Mouse (Mus musculus) olfactory bulb, adult 2 months (tissue): ENCODE measurements around the gene Wnk2. TPM values are rescaled to one million over a fixed set of nuclear protein-coding genes. Genes with fewer than 3 reads are reported as not detected.

Experiments
- H3K27ac ChIP-seq: fragments of 200-500 bp; 2 replicates; pipeline ENCODE4 v1.5.1; 2012; ENCODE audit warnings: low read depth, low read length; ENCODE audit not compliant: insufficient read depth
- H3K4me1 ChIP-seq: fragments of 200-500 bp; 2 replicates; pipeline ENCODE4 v1.6.1; 2012; ENCODE audit warnings: low read length; ENCODE audit not compliant: control insufficient read depth, insufficient read depth
- H3K4me3 ChIP-seq: fragments of 200-500 bp; 2 replicates; pipeline ENCODE4 v1.5.1; 2012; ENCODE audit warnings: mild to moderate bottlenecking, low read depth, low read length, moderate library complexity; ENCODE audit not compliant: insufficient read depth
- CTCF ChIP-seq: fragments of 200-500 bp; IDR thresholded peaks from 2 replicates; pipeline ENCODE4 v1.5.1; 2012; ENCODE audit warnings: low read depth, mild to moderate bottlenecking, low read length, moderate library complexity; ENCODE audit not compliant: insufficient read depth
- POLR2A ChIP-seq: fragments of 200-500 bp; IDR thresholded peaks from 2 replicates; pipeline ENCODE4 v1.6.1; 2012; ENCODE audit warnings: mild to moderate bottlenecking, low read depth, low read length, moderate library complexity; ENCODE audit not compliant: insufficient read depth
- WGBS: fragments of 180-500 bp; shearing (Covaris S2); methylation state at CpG from one replicate; pipeline ENCODE4 v1.1.7; 2018; 5-methylcytosine and 5-hydroxymethylcytosine counted together
- polyA plus RNA-seq: library from polyadenylated mRNA; stranded (reverse); fragments of >200 nt; gene quantifications from 2 replicates; pipeline ENCODE4 v1.2.4, GENCODE M21; 2012; ENCODE audit warnings: low replicate concordance; ENCODE audit not compliant: missing spikeins, insufficient read depth, insufficient read length

Wnk2 gene
- polyA plus RNA-seq, 1 experiment: not detected

DNA sequence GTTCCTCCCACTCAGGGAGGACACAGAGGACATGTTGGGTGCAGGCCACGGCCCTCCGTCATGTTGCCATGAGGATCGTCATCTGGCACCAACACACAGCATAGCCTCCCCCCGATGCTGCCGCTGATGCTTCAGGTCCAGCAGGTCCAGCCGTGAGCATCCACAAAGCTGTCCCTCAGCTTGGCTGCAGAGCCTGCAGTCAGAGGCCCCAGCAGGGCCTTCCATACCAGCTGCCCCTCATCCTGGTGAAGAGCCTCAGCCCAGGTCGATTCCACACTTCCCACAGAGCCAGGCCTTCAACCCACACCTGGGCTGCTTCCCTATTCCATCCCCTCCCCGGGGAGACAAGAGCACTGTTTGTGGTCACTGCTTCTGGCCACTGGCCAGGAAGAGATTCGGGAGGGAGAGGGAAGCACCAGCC lies 54.3 kb downstream of the Wnk2 start:
- no peak overlapping the region for H3K27ac ChIP-seq

DNA sequence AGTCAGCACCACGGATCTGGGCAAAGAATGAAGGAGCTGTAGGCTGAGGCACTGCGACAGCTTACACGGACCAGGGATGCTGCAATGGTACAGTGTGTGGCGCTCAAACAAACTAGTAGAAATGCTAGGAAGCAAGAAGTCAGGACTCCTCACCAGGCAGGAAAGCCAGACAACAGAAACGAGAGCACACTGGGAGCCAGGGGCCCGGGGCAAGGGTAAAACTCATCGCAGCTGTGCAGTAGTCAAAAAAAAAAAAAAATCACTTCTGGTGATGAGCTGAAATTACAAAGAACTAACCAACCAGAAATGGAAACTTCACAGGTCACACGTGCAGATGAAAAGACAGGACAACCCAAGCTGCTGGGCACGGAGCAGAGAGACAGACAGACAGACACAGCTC lies 55.2 kb downstream of the Wnk2 start:
- TF ChIP-seq POLR2A: no peak
- no peak for TF ChIP-seq CTCF
- Histone ChIP-seq H3K4me1 (peaks cover 16% of the 10 kb centered on the region), H3K4me3 (no peak overlapping the region), H3K27ac (no peak overlapping the region)
- 70% methylated on average over 9 of the region's 9 CpGs for WGBS

More for the DNA sequence above, 54.3 kb downstream of the Wnk2 start:
- TF ChIP-seq CTCF: no peak
- TF ChIP-seq POLR2A: no peak
- WGBS: 45% methylated on average over 9 of the region's 9 CpGs
- no peak overlapping the region for H3K4me3 ChIP-seq
- peaks cover 16% of the 10 kb centered on the region for H3K4me1 ChIP-seq

DNA sequence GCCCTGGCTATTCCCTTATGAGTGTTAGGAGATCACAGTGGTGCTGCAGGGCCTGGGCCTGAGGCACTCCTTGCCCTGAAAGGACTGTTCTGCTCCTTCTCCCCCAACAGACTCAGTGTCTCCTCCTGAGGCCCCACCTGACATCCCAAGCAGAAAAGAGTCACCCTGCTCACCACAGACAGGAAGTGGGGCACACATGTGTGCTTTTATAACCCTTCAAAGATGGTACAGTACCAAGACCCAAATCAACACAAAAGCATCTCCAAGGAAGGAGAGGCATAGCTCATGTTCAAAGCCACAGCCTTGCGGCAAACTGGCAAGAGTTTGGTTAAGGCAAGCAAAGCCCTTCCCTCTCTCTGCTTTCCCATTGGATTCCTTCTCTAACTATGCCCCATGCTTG lies 57.6 kb downstream of the Wnk2 start:
- peaks cover 17% of the 10 kb centered on the region for H3K4me1 ChIP-seq

DNA sequence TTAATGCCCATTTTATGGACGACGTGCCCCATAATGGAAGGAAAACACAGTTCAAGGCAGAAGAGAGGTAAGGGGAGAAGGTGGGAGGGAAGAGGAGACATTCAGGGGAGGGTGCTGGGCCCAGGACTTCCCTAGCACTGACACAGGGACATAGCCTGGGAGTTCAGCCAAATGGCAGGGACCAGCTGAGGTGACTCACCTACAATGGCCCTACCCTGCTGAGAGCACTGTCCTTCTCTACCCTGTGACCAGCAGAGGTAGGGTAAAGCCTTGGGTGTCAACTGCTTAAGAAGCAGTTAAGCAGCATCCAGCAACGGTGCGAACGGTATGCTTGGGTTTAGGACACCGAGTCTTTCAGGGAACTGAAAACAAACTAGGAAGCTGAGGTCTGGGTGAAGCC lies 58.9 kb downstream of the Wnk2 start:
- no peak overlapping the region for H3K27ac ChIP-seq
- no peak overlapping the region for H3K4me3 ChIP-seq
- 91% methylated on average over 6 of the region's 6 CpGs for WGBS
- peaks cover 8% of the 10 kb centered on the region for H3K4me1 ChIP-seq
- TF ChIP-seq CTCF (no peak), POLR2A (no peak)

More for the DNA sequence above, 57.6 kb downstream of the Wnk2 start:
- WGBS: 100% methylated on average over 1 of the region's 1 CpGs
- Histone ChIP-seq H3K27ac (no peak overlapping the region), H3K4me3 (no peak overlapping the region)
- TF ChIP-seq POLR2A: no peak

DNA sequence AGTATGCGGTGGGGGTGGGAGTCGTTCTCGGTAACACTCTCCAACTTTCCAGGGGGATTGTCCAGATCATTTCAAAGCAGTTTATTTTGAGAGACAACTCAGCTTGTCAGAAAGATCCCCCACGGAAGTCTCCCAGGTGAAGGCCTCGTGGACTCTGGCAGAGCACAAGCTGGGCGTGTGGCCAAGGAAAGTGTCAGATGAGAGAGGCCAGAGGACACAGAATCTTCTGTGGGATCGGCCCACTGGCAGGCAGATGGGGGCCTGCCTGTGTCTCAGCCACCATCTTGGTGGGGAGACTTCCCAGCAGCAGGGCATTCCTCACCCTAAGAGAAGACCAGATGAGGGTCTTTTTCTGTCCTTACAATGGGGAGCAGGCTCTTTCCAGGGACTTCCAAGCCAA lies 60.4 kb downstream of the Wnk2 start:
- H3K4me3 ChIP-seq: no peak overlapping the region
- H3K4me1 ChIP-seq: peaks cover 8% of the 10 kb centered on the region
- no peak overlapping the region for H3K27ac ChIP-seq
- TF ChIP-seq CTCF (no peak), POLR2A (no peak)
- WGBS: 49% methylated on average over 7 of the region's 7 CpGs

DNA sequence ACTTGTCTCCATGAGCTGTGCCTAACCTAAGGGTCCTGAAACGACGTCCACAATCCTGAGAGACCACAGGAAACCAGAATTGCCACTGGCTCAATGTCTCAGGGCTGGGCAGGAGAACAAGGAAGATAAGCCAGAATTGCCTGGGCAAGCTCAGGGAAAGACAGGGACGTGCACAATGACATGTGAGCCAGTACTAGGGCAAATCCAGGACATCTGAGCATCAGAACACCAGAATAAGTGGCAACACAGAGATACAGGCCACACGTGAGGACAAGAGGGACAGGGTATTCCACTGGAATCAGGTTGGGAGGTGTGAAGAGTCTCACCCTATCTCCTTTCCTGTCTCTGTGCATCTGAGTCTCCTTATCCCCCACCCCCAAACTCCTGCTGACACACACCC lies 61.4 kb downstream of the Wnk2 start:
- Histone ChIP-seq H3K4me1 (peaks cover 15% of the 10 kb centered on the region), H3K4me3 (no peak overlapping the region), H3K27ac (no peak overlapping the region)
- WGBS: 89% methylated on average over 4 of the region's 4 CpGs
- TF ChIP-seq CTCF (no peak), POLR2A (no peak)

DNA sequence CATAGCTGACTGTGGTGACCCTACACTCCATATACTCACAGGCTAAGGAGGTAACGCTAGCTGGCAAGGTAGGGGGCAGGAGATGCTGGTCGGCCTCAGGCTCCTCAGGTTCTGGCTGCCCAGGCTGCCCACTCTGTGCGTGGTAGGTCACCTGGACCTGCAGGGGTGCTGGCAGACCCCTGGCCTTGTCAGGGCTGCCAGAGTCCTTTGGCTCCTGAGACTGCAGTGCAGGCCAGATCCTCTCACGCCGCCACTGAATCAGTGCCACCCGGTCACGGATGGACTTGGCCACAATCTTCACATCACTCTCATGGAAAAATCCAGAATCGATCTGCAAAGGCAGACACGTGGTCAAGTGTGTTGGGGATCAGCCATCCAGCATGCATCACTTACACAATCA lies 62.6 kb downstream of the Wnk2 start:
- H3K4me3 ChIP-seq: no peak overlapping the region
- H3K27ac ChIP-seq: no peak overlapping the region
- H3K4me1 ChIP-seq: peaks cover 15% of the 10 kb centered on the region
- TF ChIP-seq CTCF: no peak
- TF ChIP-seq POLR2A: no peak
- 70% methylated on average over 9 of the region's 9 CpGs for WGBS

DNA sequence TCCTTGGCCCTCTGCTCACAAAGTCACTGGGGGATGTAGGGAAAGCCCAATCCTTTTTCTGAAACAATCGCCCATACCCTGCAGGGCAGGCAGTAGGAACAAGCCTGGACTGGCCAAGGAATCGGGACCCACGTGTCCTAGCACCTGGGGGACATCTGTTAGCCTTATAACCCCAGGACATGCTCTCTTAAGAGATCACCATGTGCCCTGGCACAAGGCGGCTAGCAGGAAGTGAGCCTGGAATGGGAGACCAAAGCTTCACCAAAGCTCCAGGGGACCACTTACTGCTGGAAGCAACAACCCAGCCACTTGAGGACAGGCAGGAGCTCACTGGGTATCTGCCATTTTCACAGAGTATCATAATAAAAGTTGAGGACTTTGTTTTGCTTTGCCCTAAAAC lies 63.0 kb downstream of the Wnk2 start:
- WGBS: 79% methylated on average over 4 of the region's 4 CpGs
- no peak overlapping the region for H3K27ac ChIP-seq
- H3K4me3 ChIP-seq: no peak overlapping the region
- H3K4me1 ChIP-seq: peaks cover 15% of the 10 kb centered on the region
- no peak for TF ChIP-seq CTCF

DNA sequence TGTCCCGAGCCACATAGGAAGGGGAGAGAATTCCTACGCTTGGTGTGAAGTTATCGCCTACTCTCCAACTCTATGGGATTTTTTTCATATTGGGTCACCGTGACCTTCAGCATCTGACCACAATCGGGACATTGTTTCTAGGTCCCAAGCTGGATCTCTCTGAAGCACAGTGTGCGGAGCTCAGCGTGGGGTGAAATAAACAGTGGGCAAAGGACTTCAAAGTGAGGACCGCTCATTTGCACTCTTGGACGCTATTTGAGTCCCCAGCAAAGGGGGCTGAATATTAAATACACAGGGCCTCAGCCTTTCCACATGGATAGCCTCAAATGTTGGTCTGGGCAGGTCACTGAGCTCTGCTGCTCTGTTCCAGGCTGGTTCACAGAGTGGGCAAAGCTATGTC lies 63.9 kb downstream of the Wnk2 start:
- TF ChIP-seq POLR2A: no peak
- no peak for TF ChIP-seq CTCF
- 56% methylated on average over 9 of the region's 9 CpGs for WGBS

More for the DNA sequence above, 63.9 kb downstream of the Wnk2 start:
- peaks cover 15% of the 10 kb centered on the region for H3K4me1 ChIP-seq
- no peak overlapping the region for H3K4me3 ChIP-seq
- no peak overlapping the region for H3K27ac ChIP-seq
